Mouse (Mus musculus): ENCODE results near the gene 6030458C11Rik.

Gene 6030458C11Rik

GRCm38 (mm10) chr15:12824197-12824952 is at the start of gene 6030458C11Rik, which contains the start of gene Drosha:
Gene 6030458C11Rik, minus strand, starts transcription at chr15:12824649.
Gene Drosha, plus strand, starts transcription at chr15:12824815.
- in situ Hi-C loops (cut with MboI, MseI): loop anchor here (25.0 kb wide), 2 partner anchors 812 to 1437 kb away; partner anchors contain the start of gene Tars

DNA sequence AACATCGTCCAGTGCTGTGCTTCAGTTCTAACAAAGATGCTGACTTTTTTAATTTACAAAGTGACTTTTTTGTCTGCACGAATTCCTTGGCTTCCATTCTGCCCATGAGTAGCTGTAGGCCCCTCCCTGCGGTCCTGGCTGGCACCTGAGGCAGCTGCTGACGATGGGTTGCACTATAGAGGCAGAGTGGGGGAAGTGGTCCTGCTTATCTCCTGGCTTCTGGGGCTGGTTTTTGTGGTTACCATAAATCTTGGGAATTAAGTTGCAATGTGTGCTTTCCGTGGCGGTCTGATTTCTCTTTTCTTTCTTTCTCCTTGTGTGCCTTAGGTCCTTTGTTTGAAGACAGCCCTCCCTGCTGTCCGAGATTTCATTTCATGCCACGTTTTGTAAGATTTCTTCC is 42.8 kb upstream of the 6030458C11Rik start:
- in situ Hi-C loops (cut with MboI, MseI): no loop called here

DNA sequence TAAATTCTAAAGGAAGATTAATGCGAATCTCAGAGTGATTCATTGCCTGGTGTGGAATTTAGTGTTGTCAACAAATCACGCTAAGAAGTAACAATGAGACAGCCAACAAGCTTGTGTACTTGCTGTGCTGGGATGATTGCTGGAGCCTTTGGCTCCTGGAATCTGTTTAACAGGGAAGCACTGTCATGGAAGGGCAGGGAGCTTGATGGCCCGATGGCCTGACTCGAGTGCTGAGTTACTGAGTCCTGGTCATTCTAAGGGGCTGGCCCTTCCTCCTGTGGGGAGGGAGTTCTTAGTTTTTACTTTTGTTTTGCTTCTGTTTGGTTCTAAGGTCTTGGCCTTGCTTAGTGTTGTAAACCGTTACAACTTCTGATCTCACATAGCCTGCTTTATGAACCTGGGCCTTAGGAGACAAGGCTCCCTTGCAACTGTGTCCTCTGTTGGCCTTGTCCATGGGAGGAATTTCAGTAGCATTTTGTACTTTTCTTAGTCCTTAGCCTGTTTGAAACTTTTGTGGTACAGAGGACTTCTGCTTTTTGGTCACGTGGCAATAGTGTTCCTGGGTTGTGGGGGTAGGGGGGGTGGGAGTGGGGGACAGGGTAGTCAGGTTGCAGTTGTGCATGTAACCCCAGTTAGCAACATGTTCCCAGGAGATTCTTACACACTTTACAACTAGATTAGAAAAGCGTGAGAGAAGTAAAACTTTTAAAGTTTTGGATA is 41.3 kb upstream of the 6030458C11Rik start:
- in situ Hi-C loops (cut with MboI, MseI): no loop called here

DNA sequence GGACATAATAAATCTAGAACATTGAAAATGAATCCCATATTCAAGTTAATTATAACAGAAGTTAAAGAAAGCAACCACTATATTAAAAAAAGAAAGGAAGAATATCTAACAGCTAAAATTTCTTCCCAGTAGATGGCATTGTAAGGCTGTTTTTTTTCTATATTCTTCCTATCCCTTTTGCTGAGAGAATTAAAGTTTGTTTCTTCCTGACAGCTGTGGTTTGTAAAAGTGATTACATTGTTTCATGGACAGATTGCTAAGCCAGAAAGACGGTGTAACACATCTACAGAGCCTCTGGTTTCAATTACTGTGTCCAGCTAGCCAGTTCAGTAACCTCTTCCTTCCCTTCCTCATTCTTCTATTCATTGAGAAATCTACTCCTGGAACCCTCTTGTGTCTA is 39.2 kb upstream of the 6030458C11Rik start:
- in situ Hi-C loops (cut with MboI, MseI): no loop called here

DNA sequence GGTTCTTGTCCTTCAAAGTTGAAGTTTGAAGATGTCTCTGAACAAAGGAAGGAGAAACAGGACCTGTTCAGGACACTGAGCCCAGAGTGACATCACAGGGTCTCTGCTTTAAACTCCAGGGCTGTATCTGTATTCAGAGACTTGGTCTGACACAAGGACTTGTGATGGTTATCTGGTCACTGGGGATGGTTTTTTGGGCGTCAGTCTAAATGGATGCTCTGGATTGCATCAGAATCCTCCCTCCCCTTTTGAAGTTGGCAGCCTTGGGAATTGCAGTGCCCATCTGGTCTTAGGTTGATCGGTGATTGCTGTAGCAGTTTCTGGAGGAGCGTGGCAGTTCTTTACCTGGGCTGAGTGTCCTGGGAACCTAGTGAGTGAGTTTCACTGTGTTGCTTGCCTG is 37.6 kb upstream of the 6030458C11Rik start:
- in situ Hi-C loops (cut with MboI, MseI): no loop called here

GRCm38 (mm10) chr15:12858645-12859044 is 34.2 kb upstream of the 6030458C11Rik start:
- in situ Hi-C loops (cut with MboI, MseI): no loop called here

DNA sequence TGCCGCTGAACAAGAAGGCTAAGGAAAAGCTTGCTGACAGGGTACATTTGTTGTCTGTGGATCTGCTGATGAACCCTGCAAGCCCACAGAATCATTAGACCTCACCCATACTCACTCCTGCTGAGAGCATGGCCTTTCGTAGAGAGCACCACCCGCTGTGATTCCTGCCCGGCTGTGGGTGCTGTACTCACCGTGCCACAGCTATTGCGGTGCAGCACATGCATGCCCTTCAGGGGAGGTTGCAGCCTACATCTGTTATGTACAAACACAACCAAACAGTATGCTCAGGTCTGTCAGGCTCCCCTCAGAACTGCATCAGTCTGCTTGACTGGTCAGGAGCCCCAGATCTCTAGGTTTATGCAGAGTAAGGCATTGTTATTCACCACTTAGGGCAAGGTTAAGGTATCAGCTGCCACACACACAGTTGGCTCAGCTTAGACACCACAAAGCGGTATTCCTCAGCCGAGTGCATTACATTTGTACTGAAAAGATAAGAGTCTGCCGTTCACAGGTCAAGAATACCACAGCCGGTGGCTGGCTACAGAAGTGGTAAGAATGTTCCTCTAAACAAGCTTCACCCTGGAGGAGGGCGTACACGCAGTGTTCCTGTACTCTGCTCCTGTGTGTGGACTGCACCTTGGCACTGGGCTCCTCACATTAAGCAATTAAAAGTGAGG is 33.5 kb upstream of the 6030458C11Rik start:
- in situ Hi-C loops (cut with MboI, MseI): no loop called here

- in situ Hi-C loops (cut with MboI, MseI): no loop called here
These were observed 32.3 kb upstream of the 6030458C11Rik start for GRCm38 (mm10) chr15:12856780-12857179.

DNA sequence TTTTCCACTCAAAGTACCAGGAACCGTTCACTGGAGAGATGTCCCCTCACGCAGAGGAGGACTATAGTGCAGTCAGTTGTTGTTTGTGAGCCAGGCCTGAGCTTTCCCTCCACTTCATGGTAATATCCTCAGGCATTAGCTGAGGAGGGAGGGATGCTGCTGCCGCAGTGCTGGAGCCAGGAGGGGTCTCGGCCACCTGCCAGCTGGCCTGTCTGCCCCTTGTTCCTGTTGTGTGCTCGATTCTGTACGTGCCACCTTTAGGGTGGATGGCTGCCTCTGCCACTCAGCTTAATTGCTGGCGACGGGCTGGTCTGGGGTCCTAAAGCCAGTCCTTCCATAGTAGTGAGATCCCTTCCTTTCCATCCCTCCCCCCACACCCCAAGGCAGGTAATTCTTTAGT is 29.0 kb upstream of the 6030458C11Rik start:
- in situ Hi-C loops (cut with MboI, MseI): no loop called here

- in situ Hi-C loops (cut with MboI, MseI): loop anchor here (25.0 kb wide), 1 partner anchor 687 kb away; no protein-coding TSS in a partner anchor
These were observed 24.9 kb upstream of the 6030458C11Rik start for GRCm38 (mm10) chr15:12849373-12849772.

GRCm38 (mm10) chr15:12848196-12848975 is 23.9 kb upstream of the 6030458C11Rik start:
- in situ Hi-C loops (cut with MboI, MseI): loop anchor here (25.0 kb wide), 1 partner anchor 686 kb away; no protein-coding TSS in a partner anchor

GRCm38 (mm10) chr15:12842833-12843232 is 18.4 kb upstream of the 6030458C11Rik start:
- in situ Hi-C loops (cut with MboI, MseI): loop anchor here (25.0 kb wide), 1 partner anchor 681 kb away; no protein-coding TSS in a partner anchor

DNA sequence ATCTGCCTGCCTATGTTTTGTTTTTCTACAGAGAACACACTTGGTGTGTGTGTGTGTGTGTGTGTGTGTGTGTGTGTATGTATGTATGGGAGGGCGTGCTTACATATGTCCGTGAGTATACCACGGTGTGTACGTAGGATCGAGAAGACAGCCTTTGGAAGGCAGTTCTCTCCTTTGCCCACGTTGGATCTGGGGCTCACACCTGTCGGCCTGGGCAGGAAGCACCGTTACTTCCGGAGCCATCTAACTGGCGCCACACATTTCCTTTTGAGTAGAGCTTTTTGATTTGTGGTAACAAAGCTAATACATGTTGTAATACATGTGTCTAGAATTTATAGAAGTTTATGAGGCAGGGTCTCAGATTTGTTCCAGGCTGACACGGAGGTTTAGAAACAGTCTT is 16.3 kb upstream of the 6030458C11Rik start:
- in situ Hi-C loops (cut with MboI, MseI): loop anchor here (25.0 kb wide), 1 partner anchor 678 kb away; no protein-coding TSS in a partner anchor

DNA sequence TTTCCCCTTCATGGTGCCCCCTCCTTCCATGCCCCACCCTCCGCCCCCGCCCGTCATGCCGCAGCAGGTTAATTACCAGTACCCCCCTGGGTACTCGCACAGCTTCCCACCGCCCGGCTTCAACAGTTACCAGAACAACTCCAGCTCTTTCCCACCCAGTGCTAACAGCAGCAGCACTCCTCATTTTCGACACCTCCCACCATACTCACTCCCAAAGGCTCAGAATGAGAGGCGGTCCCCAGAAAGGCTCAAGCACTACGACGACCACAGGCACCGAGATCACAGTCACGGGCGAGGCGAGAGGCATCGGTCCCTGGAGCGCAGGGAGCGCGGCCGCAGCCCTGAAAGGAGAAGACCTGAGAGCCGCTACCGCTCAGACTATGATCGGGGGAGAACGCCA is 9.8 kb upstream of the 6030458C11Rik start:
- in situ Hi-C loops (cut with MboI, MseI): loop anchor here (25.0 kb wide), 1 partner anchor 672 kb away; no protein-coding TSS in a partner anchor

DNA sequence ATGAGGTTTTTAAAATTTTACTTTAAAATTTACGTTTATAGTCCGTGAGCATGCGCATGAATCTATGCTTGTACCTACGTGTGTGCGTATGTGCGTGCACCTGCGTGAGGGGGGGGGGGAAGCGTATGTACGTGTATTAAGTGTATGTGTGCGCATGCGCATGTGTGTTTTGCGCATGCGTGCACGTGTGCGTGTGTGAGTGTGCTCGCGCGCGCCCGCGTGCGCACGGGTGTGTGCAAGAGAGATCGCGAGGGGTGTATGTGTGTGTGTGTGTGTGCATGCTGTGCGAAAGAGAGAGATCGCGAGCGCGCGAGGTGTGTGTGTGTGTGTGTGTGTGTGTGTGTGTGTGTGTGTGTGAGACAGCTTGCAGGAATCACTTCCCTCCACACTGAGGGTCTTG is 8.9 kb upstream of the 6030458C11Rik start:
- in situ Hi-C loops (cut with MboI, MseI): loop anchor here (25.0 kb wide), 1 partner anchor 671 kb away; no protein-coding TSS in a partner anchor

DNA sequence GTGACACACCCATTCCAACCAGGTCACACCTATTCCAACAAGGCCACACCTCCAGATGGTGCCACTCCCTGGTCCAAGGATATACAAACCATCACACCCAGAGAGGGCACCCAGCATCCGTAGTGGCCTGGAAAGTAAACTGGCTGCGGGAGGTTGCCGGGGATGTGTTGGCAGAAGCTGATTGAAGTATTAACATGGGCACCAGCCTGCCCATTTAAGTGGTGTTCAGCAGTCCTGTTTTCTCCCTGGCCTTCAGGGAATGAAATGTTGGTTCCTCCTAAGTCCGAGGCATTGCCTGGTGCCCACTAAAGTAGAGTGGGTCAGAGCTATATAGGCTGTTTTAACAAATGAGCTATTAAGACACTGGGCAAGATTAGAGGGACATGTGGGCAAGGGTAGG is 8.2 kb upstream of the 6030458C11Rik start:
- in situ Hi-C loops (cut with MboI, MseI): loop anchor here (25.0 kb wide), 1 partner anchor 670 kb away; no protein-coding TSS in a partner anchor

GRCm38 (mm10) chr15:12829878-12830277 is 5.4 kb upstream of the 6030458C11Rik start:
- in situ Hi-C loops (cut with MboI, MseI): loop anchor here (25.0 kb wide), 1 partner anchor 668 kb away; no protein-coding TSS in a partner anchor

DNA sequence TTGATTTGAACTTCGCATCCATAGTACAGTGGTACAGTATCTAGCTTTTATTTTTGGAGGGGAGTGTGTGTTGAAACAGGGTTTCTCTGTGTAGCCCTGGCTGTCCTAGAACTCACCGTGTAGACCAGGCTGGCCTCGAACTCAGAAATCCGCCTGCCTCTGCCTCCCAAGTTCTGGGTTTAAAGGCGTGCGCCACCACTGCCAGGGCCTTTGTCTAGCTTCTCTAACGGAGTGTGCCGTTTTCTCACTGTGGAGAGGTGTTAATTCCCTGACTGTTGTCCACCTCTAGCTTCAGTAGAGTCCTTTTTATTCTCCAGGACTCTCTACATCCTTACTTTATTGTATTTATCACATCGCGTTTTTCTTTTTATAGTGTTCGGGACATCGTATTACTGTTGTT is 959 bp upstream of the 6030458C11Rik start:
- in situ Hi-C loops (cut with MboI, MseI): loop anchor here (25.0 kb wide), 1 partner anchor 663 kb away; no protein-coding TSS in a partner anchor

DNA sequence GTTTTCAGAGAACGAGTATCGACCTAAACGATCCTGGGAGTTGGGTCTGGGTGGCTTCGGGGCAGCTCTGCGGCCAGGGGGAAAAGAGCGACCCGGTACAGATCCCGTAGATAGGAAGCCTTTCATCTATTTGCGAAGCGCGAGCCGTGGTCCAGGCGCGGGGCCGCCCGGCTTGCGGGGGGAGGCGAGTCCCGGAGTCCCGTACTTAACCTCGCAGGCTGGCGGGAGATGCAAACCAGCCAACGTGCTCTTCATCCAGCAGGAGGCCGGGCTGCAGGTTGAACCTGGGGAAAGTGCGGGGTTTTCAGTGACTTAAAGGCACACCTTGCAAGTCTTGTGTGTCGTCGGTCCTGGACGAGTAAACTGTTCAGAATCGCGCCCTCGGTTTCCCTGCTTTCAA is 516 bp upstream of the 6030458C11Rik start:
- in situ Hi-C loops (cut with MboI, MseI): loop anchor here (25.0 kb wide), 3 partner anchors 663 to 1438 kb away; partner anchors contain the start of gene Tars

DNA sequence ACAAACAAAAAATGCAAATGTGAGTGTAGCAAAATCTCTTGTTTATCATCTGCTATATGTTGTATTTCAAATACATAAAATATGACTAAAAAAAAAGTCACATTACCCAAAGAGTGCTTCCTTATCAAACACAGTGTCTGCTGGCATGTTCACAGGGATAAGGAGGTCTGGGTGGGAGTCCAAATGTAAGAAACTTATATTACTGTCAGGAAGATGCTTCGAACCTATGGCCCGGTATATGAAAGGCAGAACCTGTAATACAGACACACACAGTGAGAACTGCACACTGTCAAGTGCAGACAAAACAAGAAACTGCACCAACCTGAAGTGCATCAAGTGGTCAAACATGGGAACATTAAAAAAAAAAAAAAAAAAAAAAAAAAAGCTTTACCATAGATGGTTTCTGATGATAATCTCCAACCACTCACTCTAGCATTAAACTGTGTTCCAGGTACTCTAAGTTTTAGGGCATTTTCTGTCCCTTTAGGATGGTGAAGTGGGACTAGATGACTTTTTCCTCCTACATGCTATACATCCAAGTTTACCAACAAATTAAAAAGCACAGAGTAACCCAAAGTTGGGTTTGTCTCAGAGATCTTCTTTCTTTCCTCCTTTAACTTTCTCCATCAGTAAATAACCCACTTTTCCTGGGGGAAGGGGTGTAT is 862 bp downstream of the 6030458C11Rik start:
- in situ Hi-C loops (cut with MboI, MseI): loop anchor here (25.0 kb wide), 2 partner anchors 811 to 1436 kb away; partner anchors contain the start of gene Tars
